Mouse (Mus musculus) forebrain, embryonic 10.5 days (tissue): ENCODE data around the gene Afap1. TPM values are rescaled to one million over a fixed set of nuclear protein-coding genes. Genes with fewer than 3 reads are reported as not detected.

ENCODE experiments used
- DNase-seq: peaks from one replicate; pipeline ENCODE4 v3.0.0-alpha.2; 2017; ENCODE audit warnings: low spot score; ENCODE audit errors: extremely low spot score
- H3K27ac ChIP-seq: fragments of 300-500 bp; sonication (generic); 2 replicates; pipeline ENCODE4 v1.5.1; 2016; ENCODE audit warnings: mild to moderate bottlenecking
- H3K27me3 ChIP-seq: fragments of 300-500 bp; sonication (generic); 2 replicates; pipeline ENCODE4 v1.6.1; 2016; ENCODE audit warnings: mild to moderate bottlenecking; ENCODE audit not compliant: poor library complexity, severe bottlenecking
- H3K36me3 ChIP-seq: fragments of 300-500 bp; sonication (generic); replicated peaks from 2 replicates; pipeline ENCODE4 v1.6.1; 2016; ENCODE audit warnings: mild to moderate bottlenecking, moderate library complexity
- H3K4me1 ChIP-seq: fragments of 300-500 bp; sonication (generic); 2 replicates; pipeline ENCODE4 v1.6.1; 2016
- H3K4me3 ChIP-seq: fragments of 300-500 bp; sonication (generic); 2 replicates; pipeline ENCODE4 v1.5.1; 2016; ENCODE audit warnings: mild to moderate bottlenecking, moderate library complexity
- H3K9me3 ChIP-seq: fragments of 300-500 bp; sonication (generic); 2 replicates; pipeline ENCODE4 v1.6.1; 2016; ENCODE audit warnings: mild to moderate bottlenecking, moderate library complexity
- WGBS: fragments of 180-500 bp; shearing (Covaris S2); methylation state at CpG from one replicate; pipeline ENCODE4 v1.1.7; 2016; 5-methylcytosine and 5-hydroxymethylcytosine counted together
- polyA plus RNA-seq: library from polyadenylated mRNA; unstranded; fragments of >200 nt; fragmentation: Nextera tagmentation; extraction: Ambion mirVana; gene quantifications from 2 replicates; pipeline ENCODE4 v1.2.1, GENCODE M21; 2016

The Afap1 gene
- polyA plus RNA-seq = 12.8 and 14.3 TPM in 2 replicates

- H3K4me3 ChIP-seq = peak within 1 kb of the TSS; percentile 82
- H3K9me3 ChIP-seq = no peaks in the 10 kb centered on the region
- under 1% methylated on average over 49 of the region's 49 CpGs for WGBS
- H3K4me1 ChIP-seq = peaks cover 41% of the 10 kb centered on the region
- no peaks in the 10 kb centered on the region for H3K36me3 ChIP-seq
- peak within 1 kb of the TSS; percentile 89 for H3K27ac ChIP-seq
- H3K27me3 ChIP-seq = peaks cover 40% of the 10 kb centered on the region
- peak; percentile 98 for DNase-seq
These were observed at the start of gene Afap1 for GRCm38 (mm10) chr5:35893093-35893804. Gene Afap1 (plus strand): TSS chr5:35893319.

GRCm38 (mm10) chr5:35851485-35851884 is 41.6 kb upstream of the Afap1 start:
- H3K4me1 ChIP-seq = peaks cover 11% of the 10 kb centered on the region
- no peaks in the 10 kb centered on the region for H3K27me3 ChIP-seq
- no peak overlapping the region for H3K4me3 ChIP-seq
- WGBS = 65% methylated on average over 5 of the region's 5 CpGs
- no peak overlapping the region for H3K27ac ChIP-seq
- no peaks in the 10 kb centered on the region for H3K36me3 ChIP-seq
- no peak for DNase-seq
- no peaks in the 10 kb centered on the region for H3K9me3 ChIP-seq

GRCm38 (mm10) chr5:35853463-35853862 is 39.7 kb upstream of the Afap1 start:
- no peaks in the 10 kb centered on the region for H3K27me3 ChIP-seq
- H3K9me3 ChIP-seq = no peaks in the 10 kb centered on the region
- H3K27ac ChIP-seq = no peak overlapping the region
- H3K4me3 ChIP-seq = no peak overlapping the region
- no peaks in the 10 kb centered on the region for H3K36me3 ChIP-seq
- 93% methylated on average over 4 of the region's 4 CpGs for WGBS
- no peak for DNase-seq
- peaks cover 14% of the 10 kb centered on the region for H3K4me1 ChIP-seq

GRCm38 (mm10) chr5:35856245-35856644 is 36.9 kb upstream of the Afap1 start:
- H3K4me1 ChIP-seq = peaks cover 7% of the 10 kb centered on the region
- no peak overlapping the region for H3K27ac ChIP-seq
- H3K36me3 ChIP-seq = no peaks in the 10 kb centered on the region
- WGBS = 64% methylated on average over 3 of the region's 3 CpGs
- no peak overlapping the region for H3K4me3 ChIP-seq
- no peaks in the 10 kb centered on the region for H3K27me3 ChIP-seq
- H3K9me3 ChIP-seq = no peaks in the 10 kb centered on the region
- no peak for DNase-seq

GRCm38 (mm10) chr5:35858069-35858468 is 35.0 kb upstream of the Afap1 start:
- peak; percentile 76 for DNase-seq
- WGBS = 19% methylated on average over 6 of the region's 6 CpGs
- Histone ChIP-seq H3K4me1 (peaks cover 3% of the 10 kb centered on the region; the same call in 1 of the 2 replicates), H3K9me3 (no peaks in the 10 kb centered on the region), H3K27me3 (no peaks in the 10 kb centered on the region), H3K36me3 (no peaks in the 10 kb centered on the region), H3K27ac (no peak overlapping the region), H3K4me3 (no peak overlapping the region)

GRCm38 (mm10) chr5:35861456-35861855 is 31.7 kb upstream of the Afap1 start:
- Histone ChIP-seq H3K27ac (no peak overlapping the region), H3K36me3 (no peaks in the 10 kb centered on the region), H3K4me3 (no peak overlapping the region), H3K9me3 (no peaks in the 10 kb centered on the region), H3K27me3 (no peaks in the 10 kb centered on the region), H3K4me1 (peaks cover 3% of the 10 kb centered on the region; the same call in 1 of the 2 replicates)
- WGBS = 94% methylated on average over 2 of the region's 2 CpGs
- no peak for DNase-seq

GRCm38 (mm10) chr5:35869973-35870372 is 23.1 kb upstream of the Afap1 start:
- Histone ChIP-seq H3K4me3 (no peak overlapping the region), H3K9me3 (no peaks in the 10 kb centered on the region), H3K36me3 (no peaks in the 10 kb centered on the region), H3K27me3 (no peaks in the 10 kb centered on the region), H3K4me1 (peaks cover 13% of the 10 kb centered on the region), H3K27ac (no peak overlapping the region)
- DNase-seq = no peak
- WGBS = 86% methylated on average over 4 of the region's 4 CpGs

- no peaks in the 10 kb centered on the region for H3K36me3 ChIP-seq
- peaks cover 17% of the 10 kb centered on the region for H3K4me1 ChIP-seq
- H3K4me3 ChIP-seq = no peak overlapping the region
- no peaks in the 10 kb centered on the region for H3K27me3 ChIP-seq
- 59% methylated on average over 8 of the region's 8 CpGs for WGBS
- no peaks in the 10 kb centered on the region for H3K9me3 ChIP-seq
- no peak overlapping the region for H3K27ac ChIP-seq
- peak; percentile 73 for DNase-seq
These were observed 22.6 kb upstream of the Afap1 start for GRCm38 (mm10) chr5:35870408-35871012.

GRCm38 (mm10) chr5:35873382-35873781 is 19.7 kb upstream of the Afap1 start:
- H3K36me3 ChIP-seq = no peaks in the 10 kb centered on the region
- 56% methylated on average over 4 of the region's 4 CpGs for WGBS
- H3K9me3 ChIP-seq = no peaks in the 10 kb centered on the region
- 0 out of 2 replicates have a peak overlapping the region, but pooled peaks have one; percentile 15 for H3K27ac ChIP-seq
- no peak for DNase-seq
- no peaks in the 10 kb centered on the region for H3K27me3 ChIP-seq
- no peak overlapping the region for H3K4me3 ChIP-seq
- peaks cover 17% of the 10 kb centered on the region for H3K4me1 ChIP-seq

GRCm38 (mm10) chr5:35876236-35876635 is 16.9 kb upstream of the Afap1 start:
- peaks cover 17% of the 10 kb centered on the region for H3K4me1 ChIP-seq
- H3K36me3 ChIP-seq = no peaks in the 10 kb centered on the region
- 94% methylated on average over 5 of the region's 5 CpGs for WGBS
- no peaks in the 10 kb centered on the region for H3K27me3 ChIP-seq
- DNase-seq = no peak
- no peaks in the 10 kb centered on the region for H3K9me3 ChIP-seq
- no peak overlapping the region for H3K4me3 ChIP-seq
- no peak overlapping the region for H3K27ac ChIP-seq

GRCm38 (mm10) chr5:35879199-35879598 is 13.9 kb upstream of the Afap1 start:
- no peak for DNase-seq
- H3K27me3 ChIP-seq = no peaks in the 10 kb centered on the region
- no peaks in the 10 kb centered on the region for H3K9me3 ChIP-seq
- H3K27ac ChIP-seq = no peak overlapping the region
- no peak overlapping the region for H3K4me3 ChIP-seq
- no peaks in the 10 kb centered on the region for H3K36me3 ChIP-seq
- 90% methylated on average over 8 of the region's 8 CpGs for WGBS
- peaks cover 11% of the 10 kb centered on the region; the same call in 1 of the 2 replicates for H3K4me1 ChIP-seq

- Histone ChIP-seq H3K4me3 (no peak overlapping the region), H3K9me3 (no peaks in the 10 kb centered on the region), H3K36me3 (no peaks in the 10 kb centered on the region), H3K4me1 (peaks cover 10% of the 10 kb centered on the region; the same call in 1 of the 2 replicates), H3K27ac (no peak overlapping the region), H3K27me3 (no peaks in the 10 kb centered on the region)
- no peak for DNase-seq
- WGBS = 70% methylated on average over 9 of the region's 9 CpGs
These were observed 10.7 kb upstream of the Afap1 start for GRCm38 (mm10) chr5:35882391-35882790.

- peak; percentile 52 for DNase-seq
- H3K27me3 ChIP-seq = no peaks in the 10 kb centered on the region
- peaks cover 13% of the 10 kb centered on the region; the same call in 1 of the 2 replicates for H3K4me1 ChIP-seq
- 41% methylated on average over 11 of the region's 11 CpGs for WGBS
- no peaks in the 10 kb centered on the region for H3K9me3 ChIP-seq
- H3K4me3 ChIP-seq = no peak overlapping the region
- no peaks in the 10 kb centered on the region for H3K36me3 ChIP-seq
- H3K27ac ChIP-seq = no peak overlapping the region
These were observed 8.9 kb upstream of the Afap1 start for GRCm38 (mm10) chr5:35884262-35884661.
